Mouse (Mus musculus): Measurements from ENCODE around the gene Tmem184c. TPM values are rescaled to one million over a fixed set of nuclear protein-coding genes. Genes with fewer than 3 reads are reported as not detected.

Tmem184c gene
- polyA plus RNA-seq (2016; fragmentation: Nextera tagmentation; extraction: Ambion mirVana): 61.5 and 64.0 TPM in 2 replicates

DNA sequence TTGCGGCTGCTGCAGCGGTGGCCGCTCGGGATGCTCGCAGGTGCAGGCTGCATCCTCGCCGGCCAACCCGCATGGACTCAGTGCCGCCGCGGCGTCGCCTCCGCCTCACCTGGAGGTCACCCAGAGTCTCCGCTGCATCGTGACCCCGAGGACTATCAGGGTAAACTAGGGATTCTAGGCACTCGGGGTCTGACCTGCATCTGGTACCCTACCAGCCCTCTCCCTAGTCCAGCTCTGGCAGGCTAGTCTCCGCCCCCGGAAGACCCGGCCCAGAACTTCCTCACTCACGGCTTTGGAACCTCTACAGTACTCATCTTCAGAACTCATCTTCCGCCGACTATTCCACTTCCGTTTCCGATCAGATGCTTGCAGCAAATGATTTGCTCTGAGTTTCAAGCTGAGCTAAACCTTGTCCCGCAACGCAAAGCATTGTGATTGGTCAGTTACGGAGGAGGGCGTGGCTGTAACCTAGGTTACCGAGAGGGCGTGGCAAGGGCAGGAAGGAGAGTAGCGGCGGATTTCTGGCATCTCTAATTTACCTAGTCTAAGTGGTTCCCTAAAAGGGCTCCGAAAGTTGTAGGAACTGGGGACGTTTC, at the start of gene Tmem184c:
Tmem184c (minus strand) TSS at position 325 of the 596 bp plus-strand sequence.
- Histone ChIP-seq H3K9me3 (no peaks in the 10 kb centered on the region), H3K4me1 (peaks cover 5% of the 10 kb centered on the region; the same call in 1 of the 2 replicates), H3K36me3 (peaks cover 4% of the 10 kb centered on the region), H3K27ac (peak within 1 kb of the TSS; percentile 51; the same call in 1 of the 2 replicates), H3K4me3 (peak within 1 kb of the TSS; percentile 74), H3K4me2 (replicated peaks) (peak within 1 kb of the TSS; percentile 76), H3K9ac (peak within 1 kb of the TSS; percentile 65), H3K27me3 (replicated peaks) (no peaks in the 10 kb centered on the region)
- WGBS: under 1% methylated on average over 36 of the region's 36 CpGs
- ATAC-seq (ENCODE audit: low FRiP score, low read depth): peak; percentile 99

DNA sequence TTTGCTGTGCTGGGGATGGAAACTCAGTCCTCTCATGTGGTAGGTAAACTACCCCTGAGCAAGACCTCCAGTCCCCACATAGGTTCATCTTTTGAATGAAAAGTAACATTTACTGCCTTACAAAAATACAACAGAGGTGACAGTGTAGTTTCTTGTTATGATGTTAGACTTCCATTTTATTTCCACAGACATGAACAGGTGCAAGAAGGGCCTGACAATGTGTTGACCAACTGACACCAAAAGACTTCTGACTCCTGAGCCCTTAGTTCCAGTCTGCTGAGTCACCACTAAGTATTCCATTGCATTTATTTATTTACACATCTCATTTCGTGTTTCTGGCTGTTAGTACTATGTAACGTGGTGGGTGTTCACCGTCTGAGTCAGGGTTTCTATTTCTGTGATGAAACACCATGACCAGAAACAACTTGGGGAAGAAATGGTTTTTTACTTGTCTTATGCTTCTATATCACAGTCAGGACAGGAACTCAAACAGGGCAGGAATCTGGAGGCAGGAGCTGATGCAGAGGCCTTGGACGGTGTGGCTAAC, 49.1 kb upstream of the Tmem184c start:
- WGBS: 81% methylated on average over 4 of the region's 4 CpGs
- no peak overlapping the region for H3K4me3 ChIP-seq

DNA sequence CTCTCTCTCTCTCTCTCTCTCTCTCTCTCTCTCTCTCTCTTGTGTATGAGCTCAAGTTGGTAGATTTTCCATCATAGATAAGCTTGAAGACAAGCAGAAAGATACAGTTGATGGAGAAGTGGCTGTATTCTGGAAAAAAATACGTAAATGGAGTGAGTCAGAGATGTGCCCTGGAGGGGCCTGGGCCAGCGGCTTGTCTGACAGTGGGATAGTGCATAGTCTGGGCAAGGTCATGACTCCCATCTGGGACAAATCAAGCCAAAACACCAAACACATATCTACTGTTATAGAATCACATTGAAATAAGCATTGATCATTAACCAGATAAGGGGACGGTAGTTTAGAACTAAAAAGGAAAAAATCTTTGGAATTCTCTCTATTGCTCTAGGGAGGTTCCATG, 47.9 kb upstream of the Tmem184c start:
- H3K4me2 ChIP-seq (replicated peaks): no peak overlapping the region
- H3K4me3 ChIP-seq: no peak overlapping the region
- H3K27ac ChIP-seq: no peak overlapping the region
- ATAC-seq (ENCODE audit: low FRiP score, low read depth): no peak
- no peaks in the 10 kb centered on the region for H3K27me3 ChIP-seq (replicated peaks)
- no peaks in the 10 kb centered on the region for H3K36me3 ChIP-seq
- 70% methylated on average over 3 of the region's 3 CpGs for WGBS
- H3K9ac ChIP-seq: no peak overlapping the region
- no peaks in the 10 kb centered on the region for H3K4me1 ChIP-seq
- no peaks in the 10 kb centered on the region for H3K9me3 ChIP-seq

More for the DNA sequence above, 49.1 kb upstream of the Tmem184c start:
- no peaks in the 10 kb centered on the region for H3K36me3 ChIP-seq
- H3K9ac ChIP-seq: no peak overlapping the region
- H3K27ac ChIP-seq: no peak overlapping the region
- H3K9me3 ChIP-seq: no peaks in the 10 kb centered on the region
- no peaks in the 10 kb centered on the region for H3K4me1 ChIP-seq
- no peak overlapping the region for H3K4me2 ChIP-seq (replicated peaks)
- no peaks in the 10 kb centered on the region for H3K27me3 ChIP-seq (replicated peaks)
- ATAC-seq (ENCODE audit: low FRiP score, low read depth): no peak

DNA sequence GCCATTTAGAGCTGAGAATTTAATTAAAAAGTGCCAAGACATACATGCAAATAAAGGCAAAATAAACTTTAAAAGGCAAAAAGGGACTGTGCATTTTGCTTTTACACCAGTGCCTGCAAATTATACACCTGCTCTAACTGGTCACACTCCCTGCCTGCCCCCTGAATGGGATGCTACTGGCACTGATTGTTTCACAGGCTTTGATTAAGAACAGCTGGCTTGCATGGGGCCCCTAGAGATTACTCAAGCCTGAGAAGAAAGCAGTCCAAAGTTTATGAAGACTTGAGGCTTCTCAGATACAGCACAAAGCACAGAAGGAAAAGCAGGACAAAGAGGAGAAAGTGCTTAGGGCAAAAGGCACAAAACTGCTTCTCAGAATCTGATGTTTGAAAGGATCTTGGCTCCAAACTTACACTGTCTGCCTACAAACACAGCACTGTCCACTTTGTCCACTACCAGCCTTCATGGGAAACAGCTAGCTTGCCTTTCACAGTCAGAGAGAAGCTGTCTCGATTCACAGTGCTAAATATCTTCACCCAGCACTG, 40.2 kb upstream of the Tmem184c start:
- H3K27ac ChIP-seq: no peak overlapping the region
- WGBS: 61% methylated on average over 1 of the region's 1 CpGs
- H3K4me2 ChIP-seq (replicated peaks): no peak overlapping the region
- H3K4me3 ChIP-seq: no peak overlapping the region
- H3K4me1 ChIP-seq: no peaks in the 10 kb centered on the region
- no peaks in the 10 kb centered on the region for H3K36me3 ChIP-seq
- H3K9ac ChIP-seq: no peak overlapping the region
- H3K27me3 ChIP-seq (replicated peaks): no peaks in the 10 kb centered on the region
- ATAC-seq (ENCODE audit: low FRiP score, low read depth): no peak
- no peaks in the 10 kb centered on the region for H3K9me3 ChIP-seq

DNA sequence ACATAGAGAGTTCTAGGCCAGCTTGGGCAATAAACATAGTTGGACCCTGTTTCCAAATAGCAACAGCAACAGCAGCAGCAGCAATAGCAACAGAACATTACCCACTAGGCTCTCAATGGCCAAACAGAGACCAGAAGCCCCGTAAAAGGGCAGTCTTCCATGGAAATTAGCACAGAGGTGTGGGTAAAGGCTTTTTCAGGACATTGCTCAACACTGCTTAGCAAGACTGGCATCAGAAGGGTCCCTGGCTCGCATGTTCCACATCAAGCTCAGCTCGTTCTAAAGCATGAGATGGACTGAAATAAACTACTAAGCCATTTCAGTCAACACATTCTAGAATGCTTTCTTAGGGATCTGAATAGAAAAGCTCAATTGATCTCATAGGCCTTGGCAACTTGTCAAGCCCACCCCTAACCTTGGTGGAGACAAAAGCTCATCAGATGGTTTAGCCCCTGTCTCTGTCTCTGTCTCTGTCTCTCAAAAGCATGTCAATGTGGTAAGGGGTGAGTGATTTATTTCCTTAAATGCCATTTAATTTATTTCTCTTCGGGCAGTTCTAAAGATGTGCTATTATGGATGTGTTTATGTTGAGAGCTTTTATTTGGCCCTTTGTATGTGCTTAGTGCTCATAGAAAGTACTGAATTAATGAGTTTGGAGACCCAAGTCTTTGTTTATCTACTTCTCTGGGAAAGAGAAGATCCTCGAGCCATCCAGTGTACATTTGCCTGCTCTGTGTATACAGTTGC, 29.8 kb upstream of the Tmem184c start:
- no peak overlapping the region for H3K4me3 ChIP-seq
- no peaks in the 10 kb centered on the region for H3K36me3 ChIP-seq
- WGBS: 60% methylated on average over 5 of the region's 5 CpGs
- ATAC-seq (ENCODE audit: low FRiP score, low read depth): no peak
- H3K4me1 ChIP-seq: no peaks in the 10 kb centered on the region
- H3K27ac ChIP-seq: no peak overlapping the region
- H3K9ac ChIP-seq: no peak overlapping the region
- H3K9me3 ChIP-seq: no peaks in the 10 kb centered on the region
- no peak overlapping the region for H3K4me2 ChIP-seq (replicated peaks)
- no peaks in the 10 kb centered on the region for H3K27me3 ChIP-seq (replicated peaks)

DNA sequence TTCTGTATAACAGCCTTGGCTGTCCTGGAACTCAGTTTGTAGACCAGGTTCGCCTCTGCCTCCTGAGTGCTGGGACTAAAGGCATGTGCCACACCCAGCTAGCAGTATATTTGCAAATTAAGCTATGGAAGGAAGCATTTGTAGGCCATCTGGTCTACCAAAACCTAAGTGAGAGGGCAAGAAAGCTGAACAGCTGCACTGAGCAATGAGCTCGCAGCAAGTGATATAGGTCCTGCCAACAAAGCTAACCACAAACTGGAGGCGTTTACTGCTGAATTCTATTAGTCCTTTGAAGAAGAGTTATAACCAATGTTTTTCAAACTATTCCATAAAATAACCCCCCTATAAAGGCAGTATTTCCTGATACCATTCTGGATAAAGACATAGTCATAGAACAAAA, 27.1 kb upstream of the Tmem184c start:
- ATAC-seq (ENCODE audit: low FRiP score, low read depth): no peak
- Histone ChIP-seq H3K9ac (no peak overlapping the region), H3K27ac (no peak overlapping the region), H3K27me3 (replicated peaks) (no peaks in the 10 kb centered on the region), H3K36me3 (no peaks in the 10 kb centered on the region), H3K4me1 (no peaks in the 10 kb centered on the region), H3K4me2 (replicated peaks) (no peak overlapping the region), H3K9me3 (no peaks in the 10 kb centered on the region), H3K4me3 (no peak overlapping the region)
- 83% methylated on average over 3 of the region's 3 CpGs for WGBS

DNA sequence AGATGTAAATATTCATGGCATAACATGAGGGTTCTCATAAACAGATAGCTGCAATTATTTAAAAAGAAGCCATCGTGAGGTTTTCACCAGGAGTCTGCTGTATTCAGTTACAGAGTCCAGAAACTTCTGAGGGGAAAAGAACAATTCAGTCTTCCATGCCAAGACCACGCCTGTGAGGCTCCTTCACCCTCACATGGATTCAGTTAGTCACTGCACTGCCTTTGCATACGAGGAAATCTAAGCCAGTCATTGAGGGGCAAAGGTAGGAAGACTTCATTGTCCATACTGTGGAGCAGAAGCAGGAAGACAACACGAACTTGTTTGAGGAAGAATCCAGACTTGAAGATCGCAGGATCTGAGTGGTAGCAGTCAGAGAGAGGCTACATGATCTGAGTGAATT, 23.5 kb upstream of the Tmem184c start:
- H3K9ac ChIP-seq: no peak overlapping the region
- ATAC-seq (ENCODE audit: low FRiP score, low read depth): no peak
- no peaks in the 10 kb centered on the region for H3K27me3 ChIP-seq (replicated peaks)
- H3K4me3 ChIP-seq: no peak overlapping the region
- H3K4me2 ChIP-seq (replicated peaks): no peak overlapping the region
- WGBS: 81% methylated on average over 5 of the region's 5 CpGs
- no peak overlapping the region for H3K27ac ChIP-seq
- no peaks in the 10 kb centered on the region for H3K9me3 ChIP-seq
- no peaks in the 10 kb centered on the region for H3K4me1 ChIP-seq
- H3K36me3 ChIP-seq: no peaks in the 10 kb centered on the region

DNA sequence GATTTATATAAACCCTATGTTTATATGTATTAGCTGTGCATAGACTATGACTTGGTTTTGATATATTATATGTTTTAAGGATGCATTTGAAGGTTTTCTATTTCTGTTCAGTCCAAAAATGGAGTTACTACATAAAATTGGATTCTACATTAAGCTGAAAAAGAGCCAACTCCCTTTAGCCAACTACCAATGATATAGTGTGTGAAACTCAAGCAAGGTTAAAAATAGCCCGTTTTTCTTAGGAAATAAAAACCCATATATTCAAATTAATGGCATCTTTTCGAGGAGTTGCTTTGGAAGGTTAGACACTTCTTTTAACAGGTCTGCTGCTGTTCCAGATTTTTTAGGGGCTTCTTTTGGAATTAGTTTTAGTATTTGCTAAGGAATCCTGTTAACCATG, 22.7 kb upstream of the Tmem184c start:
- no peak overlapping the region for H3K4me2 ChIP-seq (replicated peaks)
- WGBS: 93% methylated on average over 2 of the region's 2 CpGs
- no peaks in the 10 kb centered on the region for H3K27me3 ChIP-seq (replicated peaks)
- no peak for ATAC-seq (ENCODE audit: low FRiP score, low read depth)
- no peak overlapping the region for H3K27ac ChIP-seq
- H3K4me1 ChIP-seq: no peaks in the 10 kb centered on the region
- H3K36me3 ChIP-seq: no peaks in the 10 kb centered on the region
- no peaks in the 10 kb centered on the region for H3K9me3 ChIP-seq
- no peak overlapping the region for H3K4me3 ChIP-seq
- no peak overlapping the region for H3K9ac ChIP-seq

DNA sequence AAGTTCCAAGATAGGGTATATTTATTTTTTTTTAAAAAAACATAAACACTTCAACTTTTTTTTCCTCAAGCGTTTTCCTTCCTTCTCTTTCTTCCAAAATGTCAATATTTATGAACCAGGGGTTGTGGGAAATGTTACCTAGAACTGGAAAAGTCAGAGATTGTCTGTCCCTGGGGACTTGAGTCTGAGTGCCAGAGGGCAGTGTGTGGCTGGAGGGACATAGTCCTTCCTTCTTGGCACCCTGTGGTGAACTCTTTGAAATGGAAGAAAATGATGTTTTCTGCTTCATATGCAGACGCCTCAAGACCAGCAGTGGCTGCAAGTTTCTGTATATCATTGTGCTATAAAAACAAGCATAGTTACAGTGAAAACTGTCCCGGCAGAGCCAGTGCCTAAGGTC, 20.2 kb upstream of the Tmem184c start:
- H3K4me1 ChIP-seq: no peaks in the 10 kb centered on the region
- peak; percentile 37; the same call in 1 of the 2 replicates for ATAC-seq (ENCODE audit: low FRiP score, low read depth)
- WGBS: 42% methylated on average over 3 of the region's 3 CpGs
- no peak overlapping the region for H3K27ac ChIP-seq
- H3K27me3 ChIP-seq (replicated peaks): no peaks in the 10 kb centered on the region
- H3K9ac ChIP-seq: no peak overlapping the region
- H3K36me3 ChIP-seq: no peaks in the 10 kb centered on the region
- H3K9me3 ChIP-seq: no peaks in the 10 kb centered on the region
- no peak overlapping the region for H3K4me3 ChIP-seq
- H3K4me2 ChIP-seq (replicated peaks): no peak overlapping the region

DNA sequence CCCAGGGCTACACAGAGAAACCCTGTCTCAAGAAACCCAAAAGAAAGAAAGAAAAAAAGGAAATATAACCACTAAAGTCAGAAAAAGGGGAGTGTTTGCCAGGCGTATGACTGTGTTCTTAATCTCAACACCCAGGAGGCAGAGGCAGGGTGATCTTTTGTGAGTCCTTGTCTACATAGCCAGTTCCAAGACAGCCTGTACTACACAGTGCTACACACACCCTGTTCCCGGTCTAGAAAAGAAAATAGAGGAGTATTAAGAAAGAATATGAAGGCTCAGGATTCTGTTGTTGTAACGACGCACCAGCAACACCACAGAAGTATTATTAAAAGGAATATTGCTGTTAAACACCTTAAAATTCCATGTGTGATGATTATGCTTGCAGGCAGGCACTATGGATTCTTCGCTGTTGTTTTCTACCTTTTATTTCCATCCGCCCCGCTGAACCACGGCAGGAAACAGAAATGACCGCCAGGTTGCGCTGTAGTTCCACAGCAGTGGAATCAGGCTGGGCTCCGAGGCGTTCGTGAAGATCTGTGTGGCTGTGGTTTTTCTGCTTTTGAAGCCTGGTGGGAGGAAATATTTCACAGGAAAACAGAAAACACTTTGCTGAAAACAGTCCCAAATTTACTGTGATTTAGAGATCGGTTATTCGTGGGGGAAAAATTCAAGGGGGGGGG, 19.5 kb upstream of the Tmem184c start:
- peak; percentile 86 for ATAC-seq (ENCODE audit: low FRiP score, low read depth)
- no peaks in the 10 kb centered on the region for H3K9me3 ChIP-seq
- H3K36me3 ChIP-seq: no peaks in the 10 kb centered on the region
- H3K4me1 ChIP-seq: no peaks in the 10 kb centered on the region
- 16% methylated on average over 15 of the region's 15 CpGs for WGBS
- no peak overlapping the region for H3K4me3 ChIP-seq
- no peaks in the 10 kb centered on the region for H3K27me3 ChIP-seq (replicated peaks)
- H3K27ac ChIP-seq: no peak overlapping the region
- no peak overlapping the region for H3K4me2 ChIP-seq (replicated peaks)
- no peak overlapping the region for H3K9ac ChIP-seq

DNA sequence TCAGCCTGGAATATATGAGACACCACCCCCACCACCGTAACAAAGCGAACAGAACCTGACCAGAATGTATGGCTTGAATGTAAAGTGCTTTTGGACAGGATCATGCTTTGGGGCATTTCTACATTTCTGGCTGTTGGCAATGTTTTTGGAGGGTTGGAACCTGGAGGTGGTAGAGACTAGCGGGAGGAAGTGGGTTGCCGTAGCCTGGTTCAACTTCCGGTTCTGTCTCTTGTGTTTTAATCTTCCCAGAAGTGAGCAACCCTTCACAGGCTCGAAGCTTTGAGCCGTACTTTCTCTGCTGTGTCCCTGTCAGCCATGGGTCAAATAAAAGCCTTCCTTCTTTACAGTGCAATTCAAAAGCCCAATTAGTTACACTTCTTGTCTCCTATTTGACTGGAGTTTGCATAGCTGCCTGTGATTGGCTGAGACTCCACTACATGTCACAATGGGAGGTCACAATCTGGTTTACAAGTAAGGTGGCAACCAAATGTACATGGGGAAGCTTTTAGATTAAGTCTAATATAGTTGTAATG, 13.2 kb upstream of the Tmem184c start:
- no peaks in the 10 kb centered on the region for H3K9me3 ChIP-seq
- no peaks in the 10 kb centered on the region for H3K4me1 ChIP-seq
- ATAC-seq (ENCODE audit: low FRiP score, low read depth): peak; percentile 61
- WGBS: 54% methylated on average over 7 of the region's 7 CpGs
- no peak overlapping the region for H3K27ac ChIP-seq
- no peak overlapping the region for H3K4me3 ChIP-seq
- no peak overlapping the region for H3K4me2 ChIP-seq (replicated peaks)
- H3K27me3 ChIP-seq (replicated peaks): no peaks in the 10 kb centered on the region
- no peak overlapping the region for H3K9ac ChIP-seq
- H3K36me3 ChIP-seq: no peaks in the 10 kb centered on the region

DNA sequence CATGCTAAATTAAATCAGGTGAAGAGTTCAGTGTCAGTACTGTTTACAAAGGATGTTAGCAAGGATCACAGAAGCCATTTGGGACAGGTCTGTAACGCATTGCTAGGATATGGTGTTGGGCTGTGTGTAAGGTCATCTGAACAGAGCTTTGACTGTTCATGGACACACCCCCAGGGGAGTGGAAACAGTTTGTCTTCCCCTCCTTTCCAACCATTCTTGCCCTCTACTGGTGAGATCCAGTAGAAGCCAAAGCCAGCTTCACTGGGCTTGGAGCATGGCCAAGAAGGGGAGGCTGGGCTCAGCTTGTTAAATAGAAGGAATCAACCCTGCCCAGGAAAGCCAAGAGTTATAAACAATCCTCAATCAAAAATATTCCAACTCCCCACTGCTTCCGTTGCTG, 7.4 kb upstream of the Tmem184c start:
- no peaks in the 10 kb centered on the region for H3K27me3 ChIP-seq (replicated peaks)
- H3K9ac ChIP-seq: no peak overlapping the region
- H3K36me3 ChIP-seq: no peaks in the 10 kb centered on the region
- WGBS: 78% methylated on average over 2 of the region's 2 CpGs
- H3K9me3 ChIP-seq: no peaks in the 10 kb centered on the region
- H3K27ac ChIP-seq: no peak overlapping the region
- no peak for ATAC-seq (ENCODE audit: low FRiP score, low read depth)
- no peak overlapping the region for H3K4me3 ChIP-seq
- no peaks in the 10 kb centered on the region for H3K4me1 ChIP-seq
- no peak overlapping the region for H3K4me2 ChIP-seq (replicated peaks)

Measured in neural tube, embryonic 12.5 days (tissue).